Mouse (Mus musculus) thymus, postnatal 36 days (tissue): ENCODE data around the gene Tbcel.
A peak's percentile ranks its signal among the peaks of the same experiment; 100 is the strongest.

Source experiments
- DNase-seq, 2 experiments: peaks; one replicate each; pipeline ENCODE4 v3.0.0; 2022; ENCODE audit warnings: mixed read lengths in 2 of 2

Tbcel gene

GRCm38 (mm10) chr9:42482944-42483343, 24.7 kb downstream of the Tbcel start:
- DNase-seq: no peak

DNA sequence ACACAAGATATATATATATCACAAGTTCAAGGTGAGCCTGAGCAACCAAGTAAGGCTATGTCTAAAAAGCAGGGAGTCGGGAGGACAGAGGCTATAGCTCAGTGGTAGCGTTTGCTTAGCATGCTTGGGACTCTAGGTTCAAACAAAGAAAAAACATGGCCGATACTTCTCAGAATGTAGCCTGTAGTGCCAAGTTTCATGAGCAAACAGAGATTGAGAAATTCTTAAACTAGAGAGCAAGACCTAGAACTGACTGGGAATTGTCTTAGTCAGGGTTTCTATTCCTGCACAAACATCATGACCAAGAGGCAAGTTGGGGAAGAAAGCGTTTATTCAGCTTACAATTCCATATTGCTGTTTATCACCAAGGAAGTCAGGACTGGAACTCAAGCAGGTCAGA, 31.4 kb downstream of the Tbcel start:
- no peak for DNase-seq

DNA sequence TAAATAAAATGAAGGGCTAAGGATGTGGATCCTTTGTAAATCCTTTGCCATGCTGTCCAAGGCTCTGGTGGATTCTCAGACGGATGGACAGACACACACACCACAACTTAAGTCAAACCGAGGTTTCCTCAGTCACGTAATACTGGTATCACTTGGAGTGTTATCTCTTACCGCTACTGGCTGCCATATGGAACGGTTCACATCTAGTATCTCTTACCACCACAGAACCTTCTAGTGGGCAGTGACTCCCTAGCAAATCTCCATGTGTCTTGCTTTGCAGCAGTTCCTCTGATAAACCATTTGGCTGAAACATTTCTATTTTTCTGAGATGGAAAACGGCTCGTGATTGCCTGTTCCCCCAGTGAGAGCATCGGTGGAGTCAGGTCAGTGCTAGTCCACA, 33.4 kb downstream of the Tbcel start:
- no peak for DNase-seq

DNA sequence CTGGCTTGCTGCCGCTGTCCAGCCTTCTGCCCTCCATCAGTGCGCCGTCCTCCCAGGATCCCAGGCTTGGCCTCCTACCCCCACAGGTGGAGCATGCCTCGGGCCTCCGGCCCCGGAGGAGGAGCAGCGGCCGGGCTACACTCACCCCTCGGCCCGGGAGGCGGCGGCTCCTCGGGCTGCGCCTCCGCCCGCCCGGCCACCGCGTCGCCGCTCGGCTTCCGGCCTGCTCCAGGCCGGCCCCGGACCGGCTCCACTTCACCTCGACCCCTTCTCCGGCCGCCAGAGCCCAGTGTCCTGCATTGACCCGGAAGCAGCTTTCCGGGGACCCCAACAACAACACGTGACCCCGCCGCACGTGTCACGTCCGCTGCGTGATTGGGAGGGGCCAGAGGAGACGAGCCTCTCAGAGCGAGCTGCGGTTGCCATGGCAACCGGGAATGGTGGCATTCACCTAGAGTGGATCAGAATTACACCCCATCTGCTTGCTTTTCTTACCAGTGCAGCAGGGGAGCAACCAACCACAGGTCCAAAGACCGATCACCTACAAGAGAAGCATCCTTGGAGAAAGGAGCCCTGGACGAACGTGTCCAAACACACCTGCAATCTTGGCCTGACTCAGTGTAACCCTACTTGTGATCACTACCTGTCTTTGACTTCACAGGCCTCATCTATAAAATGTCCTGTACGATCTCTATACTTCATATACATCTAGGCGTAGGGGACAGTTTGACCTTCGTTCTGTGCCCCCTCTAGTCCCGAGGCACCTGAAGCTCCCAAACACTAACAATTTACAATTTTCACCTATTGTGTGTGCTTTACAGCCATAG, 35.5 kb downstream of the Tbcel start:
- DNase-seq: peak; percentile 86 to 94

- DNase-seq: peak in 1 of 2 experiments; percentile 44
Measured at GRCm38 (mm10) chr9:42471214-42471613, 36.4 kb downstream of the Tbcel start.

- DNase-seq: peak; percentile 46 to 63
Measured at GRCm38 (mm10) chr9:42469323-42469722, 38.3 kb downstream of the Tbcel start.

GRCm38 (mm10) chr9:42468360-42468759, 39.2 kb downstream of the Tbcel start:
- peak in 1 of 2 experiments; percentile 30 for DNase-seq

- peak; percentile 56 to 78 for DNase-seq
Measured at GRCm38 (mm10) chr9:42467116-42467815, 40.3 kb downstream of the Tbcel start.

- DNase-seq: peak; percentile 63 to 77
Measured at GRCm38 (mm10) chr9:42465661-42466091, 41.9 kb downstream of the Tbcel start.

DNA sequence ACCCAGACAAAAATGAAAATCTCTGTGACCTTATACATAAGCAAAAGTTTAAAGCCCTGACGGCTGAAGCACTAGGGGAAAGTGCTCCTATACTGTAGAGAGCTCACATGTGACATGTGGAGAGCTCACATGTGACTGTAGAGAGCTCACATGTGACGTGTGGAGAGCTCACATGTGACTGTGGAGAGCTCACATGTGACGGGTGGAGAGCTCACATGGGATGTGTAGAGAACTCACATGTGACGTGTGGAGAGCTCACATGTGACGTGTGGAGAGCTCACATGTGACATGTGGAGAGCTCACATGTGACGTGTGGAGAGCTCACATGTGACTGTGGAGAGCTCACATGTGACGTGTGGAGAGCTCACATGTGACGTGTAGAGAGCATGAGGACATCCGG, 43.4 kb downstream of the Tbcel start:
- no peak for DNase-seq

DNA sequence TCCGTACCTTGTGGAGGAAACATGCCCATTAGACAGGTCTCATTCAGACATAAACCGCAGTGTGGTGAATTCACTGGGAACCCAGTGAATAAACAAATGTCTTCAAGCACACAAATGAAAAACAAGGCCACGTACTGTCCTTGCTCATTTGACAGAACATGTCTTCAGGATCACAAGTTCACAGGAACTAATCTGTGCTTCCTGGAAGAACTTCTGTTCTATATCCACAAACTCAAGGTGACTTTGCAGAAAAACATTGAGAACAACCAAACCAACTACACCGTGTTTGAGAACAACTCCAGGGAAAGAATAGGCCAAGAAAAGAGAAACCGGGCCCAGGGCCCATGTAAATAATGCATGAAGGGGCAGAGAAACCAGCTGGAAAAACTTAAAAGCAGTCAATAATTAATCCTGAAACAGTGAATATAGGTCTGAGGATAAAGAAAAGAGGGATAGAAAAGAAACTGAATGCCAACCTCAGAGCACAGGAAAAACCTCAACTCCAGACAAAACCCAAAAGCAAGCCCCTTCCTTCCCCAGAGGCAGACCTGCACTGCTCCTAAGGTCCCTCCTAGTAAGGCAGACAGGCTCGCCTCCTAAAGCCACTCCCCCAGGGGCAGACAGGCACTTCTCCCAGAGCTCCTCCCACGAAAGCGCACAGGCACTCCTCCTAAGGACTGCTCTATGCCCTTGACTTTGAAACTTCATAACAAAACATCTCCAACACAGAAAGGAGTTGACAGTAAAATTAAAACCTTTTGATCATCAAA, 44.2 kb downstream of the Tbcel start:
- peak; percentile 69 to 83 for DNase-seq

DNA sequence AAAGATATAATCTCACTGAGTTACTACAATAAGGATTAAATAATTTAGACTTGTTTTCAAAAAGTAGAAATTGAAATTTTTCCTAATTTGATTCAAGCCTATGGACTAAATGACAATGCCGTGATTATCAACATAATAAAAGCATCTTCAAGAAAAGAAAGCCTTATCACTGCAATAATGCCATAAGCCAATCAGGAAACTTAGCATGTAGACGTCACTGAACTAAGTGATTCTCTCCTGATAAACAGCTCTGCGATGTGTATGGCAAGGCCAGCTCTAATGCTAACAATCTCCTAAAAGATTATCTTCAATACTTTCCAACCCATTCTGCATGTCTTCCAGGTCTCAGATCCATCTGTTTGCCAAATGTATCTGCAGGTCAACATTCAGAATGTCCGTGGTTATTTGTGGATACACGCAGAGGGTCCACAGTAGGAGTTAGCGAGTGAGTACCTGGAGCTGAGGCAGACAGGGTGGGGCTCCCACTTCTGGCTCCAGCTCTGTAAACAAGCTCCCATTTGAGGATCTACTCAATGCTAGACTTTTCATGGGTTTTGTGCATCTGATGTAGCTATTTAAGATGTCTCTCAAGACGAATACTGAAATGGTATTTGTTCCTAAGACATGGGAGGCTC, 44.9 kb downstream of the Tbcel start:
- no peak for DNase-seq

- no peak for DNase-seq
Measured at GRCm38 (mm10) chr9:42461390-42462108, 46.1 kb downstream of the Tbcel start.

GRCm38 (mm10) chr9:42460353-42460752, 47.3 kb downstream of the Tbcel start:
- DNase-seq: no peak

GRCm38 (mm10) chr9:42459736-42460135, 47.9 kb downstream of the Tbcel start:
- DNase-seq: no peak

DNA sequence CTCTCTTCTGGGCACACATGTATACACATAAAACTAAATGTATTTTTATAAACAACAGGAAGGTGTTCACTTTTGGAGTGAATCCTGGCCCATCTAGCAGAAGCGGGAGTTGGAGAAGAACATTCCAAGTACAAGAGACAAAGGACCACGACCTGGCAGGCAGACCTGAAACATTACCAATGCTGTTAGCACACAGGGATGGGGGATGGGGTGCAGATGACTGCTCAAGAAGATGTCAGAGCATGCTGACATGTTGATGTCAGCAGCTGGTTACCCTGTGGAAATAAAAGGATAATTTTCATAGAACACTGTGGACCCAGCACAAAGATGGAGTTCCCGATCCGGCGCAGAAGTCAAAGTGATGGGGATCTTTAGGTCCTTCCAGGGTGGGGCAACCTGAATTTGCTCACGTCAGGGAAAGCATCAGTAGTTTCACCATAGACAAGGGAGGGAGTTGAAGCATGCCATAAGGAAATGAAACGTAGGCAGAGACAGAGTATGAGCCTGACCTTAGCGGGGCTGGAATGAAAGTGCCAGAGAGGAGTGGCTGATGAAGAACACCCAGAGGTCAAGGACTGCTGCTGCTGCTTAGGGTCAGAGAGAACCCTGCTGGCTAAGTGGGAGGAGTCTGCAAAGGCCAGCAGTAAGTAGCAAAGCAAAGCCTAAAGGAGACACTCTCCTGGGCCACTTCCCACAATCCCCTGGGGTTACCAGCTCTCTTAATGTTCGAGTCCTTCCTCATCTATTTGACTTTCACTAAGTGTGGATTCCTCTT, 48.7 kb downstream of the Tbcel start:
- DNase-seq: peak in 1 of 2 experiments; percentile 23

DNA sequence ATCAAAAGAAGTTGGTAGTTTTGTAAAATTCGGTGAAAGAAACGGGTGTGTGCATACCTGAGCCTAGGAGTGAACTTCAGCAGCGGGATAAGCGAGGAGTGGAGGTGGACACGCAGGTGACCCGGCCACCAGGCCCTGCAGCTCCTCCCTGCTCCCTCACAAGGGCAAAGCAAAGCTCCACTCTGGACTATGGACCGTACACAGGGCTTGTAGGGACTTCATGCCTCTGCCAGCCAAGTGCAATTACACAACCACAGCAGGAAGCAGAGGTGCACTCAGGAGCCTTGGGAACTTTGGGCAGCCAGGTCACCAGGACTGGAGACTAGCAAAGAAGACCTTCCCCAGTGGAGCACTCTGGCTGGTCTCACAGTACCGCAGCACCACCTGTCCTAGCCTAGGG, 50.1 kb downstream of the Tbcel start:
- DNase-seq: no peak

- no peak for DNase-seq
Measured at GRCm38 (mm10) chr9:42454364-42454763, 53.2 kb downstream of the Tbcel start.

GRCm38 (mm10) chr9:42449043-42449442, 58.6 kb downstream of the Tbcel start:
- DNase-seq: no peak

DNA sequence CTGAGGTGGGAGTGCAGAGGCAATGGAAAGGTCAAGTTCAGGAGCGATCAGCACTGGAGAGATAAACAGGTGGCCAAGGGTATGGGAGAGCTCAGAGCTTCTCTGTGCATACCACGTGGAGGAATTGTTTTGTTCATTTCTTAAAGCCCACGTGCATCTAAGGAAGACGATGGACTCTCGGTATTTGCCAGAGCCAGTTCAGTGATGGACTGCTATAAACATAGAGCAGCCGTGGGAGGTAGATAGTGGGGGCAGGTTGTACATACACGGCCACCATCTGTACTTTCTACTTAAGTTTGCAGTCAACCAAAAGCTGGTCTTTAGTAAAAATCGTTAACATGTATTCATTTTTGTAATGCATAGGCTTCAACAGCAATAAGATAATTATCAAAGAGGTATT, 65.5 kb downstream of the Tbcel start:
- DNase-seq: no peak

DNA sequence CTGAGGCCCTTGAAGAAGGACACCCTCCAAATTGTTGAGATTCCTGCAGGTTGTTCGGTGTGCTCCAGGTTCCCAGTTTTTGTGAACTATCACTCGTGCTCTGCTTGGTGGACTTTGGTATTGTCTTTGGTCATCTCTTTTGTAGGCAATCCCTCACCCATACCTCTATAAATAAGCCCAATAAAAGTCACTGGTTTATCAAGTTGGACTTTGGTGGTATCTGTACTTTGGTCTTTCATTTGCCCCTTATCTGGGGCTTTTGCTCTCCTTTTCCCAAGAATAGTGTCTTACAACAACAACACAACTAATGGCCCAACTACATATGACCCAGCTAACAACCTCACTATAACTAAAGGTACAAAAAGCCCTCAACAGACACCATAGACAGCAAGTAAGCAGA, 66.4 kb downstream of the Tbcel start:
- no peak for DNase-seq
